Mouse (Mus musculus): ENCODE measurements at regions not wholly inside any gene's neighbourhood (a gene's known extent, or its start where the extent isn't known, plus 50 kb on each side); places are given as distances from the start of the nearest gene placed in this dataset.
A peak's percentile ranks its signal among the peaks of the same experiment; 100 is the strongest.

- DNase-seq: no peak
- Histone ChIP-seq H3K27ac (ENCODE audit: control insufficient read depth, insufficient read depth, low read length) (no peak overlapping the region), H3K4me3 (ENCODE audit: control insufficient read depth, insufficient read depth, low read length) (no peak overlapping the region), H3K36me3 (ENCODE audit: control insufficient read depth, insufficient read depth, low read length) (no peaks in the 10 kb centered on the region), H3K4me1 (replicated peaks; ENCODE audit: control insufficient read depth, insufficient read depth, low read length) (no peaks in the 10 kb centered on the region), H3K27me3 (ENCODE audit: control insufficient read depth, insufficient read depth, low read length) (no peaks in the 10 kb centered on the region)
- TF ChIP-seq POLR2A (IDR thresholded peaks at IDR 0.05; ENCODE audit: control insufficient read depth, extremely low read depth, insufficient read depth, low read length, poor library complexity) (no peak), CTCF (IDR thresholded peaks at IDR 0.05; ENCODE audit: borderline replicate concordance, control insufficient read depth, extremely low read depth, insufficient read depth, low read length, poor library complexity) (no peak)
- 94% methylated on average over 4 of the region's 4 CpGs for WGBS
These were observed 134.5 kb downstream of the S1pr1 start for GRCm38 (mm10) chr3:115580131-115580932.

GRCm38 (mm10) chr3:115575371-115575770 is 139.5 kb downstream of the S1pr1 start:
- H3K36me3 ChIP-seq (ENCODE audit: control insufficient read depth, insufficient read depth, low read length): no peaks in the 10 kb centered on the region
- H3K27ac ChIP-seq (ENCODE audit: control insufficient read depth, insufficient read depth, low read length): no peak overlapping the region
- H3K27me3 ChIP-seq (ENCODE audit: control insufficient read depth, insufficient read depth, low read length): no peaks in the 10 kb centered on the region
- 94% methylated on average over 2 of the region's 2 CpGs for WGBS
- H3K4me1 ChIP-seq (replicated peaks; ENCODE audit: control insufficient read depth, insufficient read depth, low read length): no peaks in the 10 kb centered on the region
- no peak for DNase-seq
- H3K4me3 ChIP-seq (ENCODE audit: control insufficient read depth, insufficient read depth, low read length): no peak overlapping the region
- TF ChIP-seq CTCF (IDR thresholded peaks at IDR 0.05; ENCODE audit: borderline replicate concordance, control insufficient read depth, extremely low read depth, insufficient read depth, low read length, poor library complexity) (no peak), POLR2A (IDR thresholded peaks at IDR 0.05; ENCODE audit: control insufficient read depth, extremely low read depth, insufficient read depth, low read length, poor library complexity) (no peak)

- 91% methylated on average over 7 of the region's 7 CpGs for WGBS
- no peaks in the 10 kb centered on the region for H3K36me3 ChIP-seq (ENCODE audit: control insufficient read depth, insufficient read depth, low read length)
- H3K4me3 ChIP-seq (ENCODE audit: control insufficient read depth, insufficient read depth, low read length): no peak overlapping the region
- TF ChIP-seq POLR2A (IDR thresholded peaks at IDR 0.05; ENCODE audit: control insufficient read depth, extremely low read depth, insufficient read depth, low read length, poor library complexity): no peak
- TF ChIP-seq CTCF (IDR thresholded peaks at IDR 0.05; ENCODE audit: borderline replicate concordance, control insufficient read depth, extremely low read depth, insufficient read depth, low read length, poor library complexity): no peak
- H3K27me3 ChIP-seq (ENCODE audit: control insufficient read depth, insufficient read depth, low read length): no peaks in the 10 kb centered on the region
- no peak for DNase-seq
- no peaks in the 10 kb centered on the region for H3K4me1 ChIP-seq (replicated peaks; ENCODE audit: control insufficient read depth, insufficient read depth, low read length)
- no peak overlapping the region for H3K27ac ChIP-seq (ENCODE audit: control insufficient read depth, insufficient read depth, low read length)
These were observed 152.1 kb downstream of the S1pr1 start for GRCm38 (mm10) chr3:115562735-115563134.

GRCm38 (mm10) chr3:115554809-115555708 is 159.8 kb downstream of the S1pr1 start:
- H3K4me1 ChIP-seq (replicated peaks; ENCODE audit: control insufficient read depth, insufficient read depth, low read length): no peaks in the 10 kb centered on the region
- no peak overlapping the region for H3K4me3 ChIP-seq (ENCODE audit: control insufficient read depth, insufficient read depth, low read length)
- DNase-seq: no peak
- no peaks in the 10 kb centered on the region for H3K27me3 ChIP-seq (ENCODE audit: control insufficient read depth, insufficient read depth, low read length)
- H3K36me3 ChIP-seq (ENCODE audit: control insufficient read depth, insufficient read depth, low read length): no peaks in the 10 kb centered on the region
- 90% methylated on average over 10 of the region's 10 CpGs for WGBS
- no peak overlapping the region for H3K27ac ChIP-seq (ENCODE audit: control insufficient read depth, insufficient read depth, low read length)
- TF ChIP-seq POLR2A (IDR thresholded peaks at IDR 0.05; ENCODE audit: control insufficient read depth, extremely low read depth, insufficient read depth, low read length, poor library complexity): no peak
- no peak for TF ChIP-seq CTCF (IDR thresholded peaks at IDR 0.05; ENCODE audit: borderline replicate concordance, control insufficient read depth, extremely low read depth, insufficient read depth, low read length, poor library complexity)

- H3K27me3 ChIP-seq (ENCODE audit: control insufficient read depth, insufficient read depth, low read length): no peaks in the 10 kb centered on the region
- WGBS: 77% methylated on average over 10 of the region's 10 CpGs
- H3K4me3 ChIP-seq (ENCODE audit: control insufficient read depth, insufficient read depth, low read length): no peak overlapping the region
- DNase-seq: no peak
- no peaks in the 10 kb centered on the region for H3K36me3 ChIP-seq (ENCODE audit: control insufficient read depth, insufficient read depth, low read length)
- no peak overlapping the region for H3K27ac ChIP-seq (ENCODE audit: control insufficient read depth, insufficient read depth, low read length)
- no peak for TF ChIP-seq POLR2A (IDR thresholded peaks at IDR 0.05; ENCODE audit: control insufficient read depth, extremely low read depth, insufficient read depth, low read length, poor library complexity)
- no peak for TF ChIP-seq CTCF (IDR thresholded peaks at IDR 0.05; ENCODE audit: borderline replicate concordance, control insufficient read depth, extremely low read depth, insufficient read depth, low read length, poor library complexity)
- H3K4me1 ChIP-seq (replicated peaks; ENCODE audit: control insufficient read depth, insufficient read depth, low read length): no peaks in the 10 kb centered on the region
These were observed 160.9 kb downstream of the S1pr1 start for GRCm38 (mm10) chr3:115553848-115554515.

- peak; percentile 19 for DNase-seq
- Histone ChIP-seq H3K4me1 (replicated peaks; ENCODE audit: control insufficient read depth, insufficient read depth, low read length) (no peaks in the 10 kb centered on the region), H3K4me3 (ENCODE audit: control insufficient read depth, insufficient read depth, low read length) (no peak overlapping the region), H3K36me3 (ENCODE audit: control insufficient read depth, insufficient read depth, low read length) (no peaks in the 10 kb centered on the region), H3K27me3 (ENCODE audit: control insufficient read depth, insufficient read depth, low read length) (no peaks in the 10 kb centered on the region), H3K27ac (ENCODE audit: control insufficient read depth, insufficient read depth, low read length) (no peak overlapping the region)
- no peak for TF ChIP-seq CTCF (IDR thresholded peaks at IDR 0.05; ENCODE audit: borderline replicate concordance, control insufficient read depth, extremely low read depth, insufficient read depth, low read length, poor library complexity)
- TF ChIP-seq POLR2A (IDR thresholded peaks at IDR 0.05; ENCODE audit: control insufficient read depth, extremely low read depth, insufficient read depth, low read length, poor library complexity): no peak
- 90% methylated on average over 1 of the region's 1 CpGs for WGBS
These were observed 173.1 kb downstream of the S1pr1 start for GRCm38 (mm10) chr3:115541789-115542188.
